Mouse (Mus musculus) neutrophil, adult 83 days (primary cell): ENCODE results near the gene Tomm40l. TPM values are rescaled to one million over a fixed set of nuclear protein-coding genes. Genes with fewer than 3 reads are reported as not detected.

Experiments used
- total RNA-seq, 2 experiments: library from RNA; stranded (reverse); gene quantifications; one replicate each; pipeline ENCODE4 v1.2.4; 2023

The Tomm40l gene
- total RNA-seq = 10 to 100 TPM; 12.6 to 13.3 TPM

GRCm38 (mm10) chr1:171222238-171223155 lies at the start of gene Tomm40l:
TSS of gene Tomm40l (minus strand) at chr1:171222514.

DNA sequence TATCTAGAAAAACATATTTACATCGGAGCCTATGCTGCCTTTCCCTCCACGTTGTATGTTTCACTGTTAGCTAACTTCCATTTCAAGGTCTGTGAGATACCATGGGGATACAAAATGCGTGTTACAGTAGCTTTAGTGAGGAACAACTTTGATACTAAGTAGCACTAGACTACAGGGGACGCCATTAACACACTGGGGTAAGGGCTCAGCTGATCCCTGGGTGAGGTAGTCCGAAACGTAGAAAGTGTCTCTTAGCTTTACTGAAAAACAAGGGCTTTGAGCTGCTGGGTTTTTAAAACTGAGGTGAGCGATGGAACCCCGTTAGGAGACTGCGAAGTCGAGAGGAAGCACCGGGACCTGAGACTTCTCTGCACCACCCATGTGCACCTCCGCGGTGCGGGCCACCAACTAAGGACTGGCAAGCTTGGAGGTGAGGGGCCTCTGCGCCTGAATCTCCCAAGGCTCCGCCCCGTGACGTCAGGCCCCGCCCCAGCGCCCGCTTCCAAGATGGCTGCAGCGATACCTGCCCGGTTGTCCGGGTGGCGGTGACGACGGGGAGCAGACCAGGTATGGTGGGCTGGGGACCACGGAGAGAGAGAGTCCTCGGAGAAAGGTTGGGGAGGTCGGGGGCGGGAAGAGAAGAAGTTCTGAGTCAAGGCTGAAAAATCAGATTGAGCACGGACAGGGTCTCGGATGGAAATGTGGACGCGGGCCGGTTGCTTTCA lies 47.7 kb upstream of the Tomm40l start, which contains the start of gene B4galt3:
Gene B4galt3 (plus strand): TSS at position 481 of the 725 bp plus-strand sequence.

GRCm38 (mm10) chr1:171250680-171251593 lies 28.6 kb upstream of the Tomm40l start, which contains the start of gene Ndufs2:
TSS of gene Ndufs2 (minus strand) at chr1:171251388.

DNA sequence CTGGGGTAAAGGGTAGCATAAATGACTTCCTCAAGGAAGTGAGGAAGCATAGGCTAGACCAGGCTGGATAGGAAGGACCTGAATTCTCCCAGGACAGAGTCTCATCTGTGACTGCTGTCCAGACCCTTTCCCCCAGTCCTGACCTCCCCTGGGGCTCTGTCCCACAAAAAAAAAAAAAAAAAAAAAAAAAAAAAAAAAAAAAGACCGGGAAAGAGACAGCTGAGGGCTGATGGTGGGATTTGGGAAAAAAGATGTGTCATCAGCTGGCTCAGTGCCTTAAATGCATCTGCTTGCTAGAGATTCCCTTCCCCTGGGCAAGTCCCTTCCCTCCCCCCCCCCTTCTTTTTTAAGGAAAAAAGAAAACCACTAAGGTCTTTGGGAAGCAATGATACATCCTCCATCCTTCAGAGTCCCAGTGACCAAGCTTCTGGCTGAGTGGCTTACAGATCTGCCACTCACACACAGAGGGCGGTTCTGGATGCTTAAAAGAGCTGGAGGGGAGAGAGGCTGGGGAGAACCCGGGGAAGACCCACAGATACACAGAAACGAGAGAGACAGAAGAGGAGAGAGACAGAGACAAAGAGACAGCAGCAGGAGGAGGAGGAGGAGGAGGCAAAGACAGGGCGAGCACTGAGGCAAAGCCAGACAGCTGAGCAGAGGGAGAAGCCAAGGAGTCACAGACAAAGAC lies 27.7 kb upstream of the Tomm40l start, which contains the start of gene Adamts4:
Gene Adamts4 (plus strand): TSS at position 509 of the 688 bp plus-strand sequence.

DNA sequence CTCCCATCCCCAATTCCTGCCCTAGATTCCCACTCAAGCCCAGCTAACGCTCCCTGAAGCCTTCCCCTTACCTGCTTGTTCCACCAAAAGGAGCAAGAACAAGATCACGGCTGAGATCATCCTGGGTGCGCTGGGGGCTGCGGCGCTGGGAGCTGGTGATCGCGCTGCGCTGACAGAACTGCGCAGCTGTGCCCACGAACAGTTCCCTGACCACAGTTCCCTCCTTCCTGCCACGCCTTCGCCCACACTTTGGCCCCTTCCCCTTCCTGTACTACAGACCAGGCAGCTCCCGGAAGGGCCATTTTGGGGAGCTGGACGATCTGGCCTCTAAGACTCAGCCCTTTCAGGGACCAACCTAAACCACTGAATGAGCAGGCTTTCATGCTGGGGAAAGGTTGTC lies 11.8 kb upstream of the Tomm40l start, which contains the start of gene Fcer1g:
Gene Fcer1g (minus strand): TSS at position 240 of the 400 bp plus-strand sequence.

DNA sequence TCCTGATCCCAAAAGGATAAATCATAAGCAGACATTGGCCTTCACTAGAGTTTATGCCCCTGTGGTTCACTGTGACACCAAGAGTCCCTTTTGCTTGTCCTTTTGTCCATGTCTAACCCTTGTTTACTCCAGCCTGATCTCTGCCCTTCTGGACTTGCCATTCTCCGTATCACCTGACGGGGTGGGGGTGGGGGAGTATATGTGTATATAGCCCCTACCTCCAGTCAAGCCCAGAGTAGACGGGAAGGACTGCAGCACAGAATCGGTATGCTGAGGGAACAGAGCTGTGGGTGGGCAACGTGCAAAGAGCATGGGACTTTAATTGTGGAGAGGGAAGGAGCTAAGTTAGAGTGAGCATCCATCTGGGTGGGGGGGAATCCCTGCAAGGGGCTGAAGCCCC lies 2.5 kb upstream of the Tomm40l start, which contains the start of gene Apoa2:
Gene Apoa2 (plus strand): TSS at position 198 of the 400 bp plus-strand sequence.

GRCm38 (mm10) chr1:171213801-171214496 lies 8.4 kb downstream of the Tomm40l start, which contains the start of gene Nr1i3:
TSS of gene Nr1i3 (plus strand) at chr1:171213970.

DNA sequence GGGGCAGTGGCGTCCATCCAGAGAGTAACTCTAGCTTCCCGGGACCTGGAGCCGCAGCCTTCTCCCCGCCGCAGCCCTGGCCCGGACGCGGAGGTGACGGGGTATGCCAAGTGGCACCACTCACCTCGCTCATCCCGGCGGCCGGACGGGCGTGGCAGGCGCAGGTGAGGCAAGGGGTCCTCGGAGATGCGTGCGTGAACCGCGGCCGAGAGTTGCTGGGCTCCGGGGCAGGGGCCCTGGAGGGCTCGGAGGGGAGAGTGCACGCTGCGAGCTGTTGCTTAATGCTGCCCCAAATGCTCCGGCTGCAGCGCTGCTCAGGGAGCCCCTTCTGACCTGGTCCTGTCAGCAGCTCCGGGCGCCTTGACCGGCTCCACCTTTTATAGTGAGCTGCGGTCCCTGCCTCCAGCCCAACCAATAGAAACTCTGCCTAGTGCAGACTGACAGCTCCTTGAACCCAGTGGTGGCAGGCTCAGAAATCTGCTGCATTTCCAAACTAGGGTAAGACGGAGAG lies 26.4 kb downstream of the Tomm40l start, which contains the start of gene Pcp4l1:
Gene Pcp4l1 (minus strand): TSS at position 382 of the 511 bp plus-strand sequence.

Other genes with a start within 250 kb of the Tomm40l start
- gene Fcgr2b, start 246.0 kb downstream of the Tomm40l start, total RNA-seq = 100 to 1,000 TPM in 1 of 2 experiments, 10 to 100 TPM in 1; 92.8 to 105 TPM
- 10 to 100 TPM; 69.2 to 69.8 TPM for gene Fcgr4, start 203.6 kb downstream of the Tomm40l start, total RNA-seq
- 100 to 1,000 TPM; 397 to 420 TPM for gene Fcgr3, start 157.6 kb downstream of the Tomm40l start, total RNA-seq
- gene Cfap126, start 108.6 kb downstream of the Tomm40l start, total RNA-seq = under 1 TPM in 1 of 2 experiments, not detected in 1; 0.48 TPM
- gene Sdhc, start 71.9 kb downstream of the Tomm40l start, total RNA-seq = 10 to 100 TPM; 90.5 to 99.9 TPM
- not detected for gene Mpz, start 71.8 kb downstream of the Tomm40l start, total RNA-seq
- 1 to 10 TPM in 1 of 2 experiments, under 1 TPM in 1; 0.44 to 1.1 TPM for gene Pcp4l1, start 26.2 kb downstream of the Tomm40l start, total RNA-seq
- gene Nr1i3, start 8.5 kb downstream of the Tomm40l start, total RNA-seq = not detected
- gene Apoa2, start 2.5 kb upstream of the Tomm40l start, total RNA-seq = not detected
- gene Fcer1g, start 11.9 kb upstream of the Tomm40l start, total RNA-seq = 1,000 to 10,000 TPM in 1 of 2 experiments, 100 to 1,000 TPM in 1; 983 to 1,080 TPM
- gene Adamts4, start 27.9 kb upstream of the Tomm40l start, total RNA-seq = not detected
- gene Ndufs2, start 28.9 kb upstream of the Tomm40l start, total RNA-seq = 100 to 1,000 TPM in 1 of 2 experiments, 10 to 100 TPM in 1; 98.7 to 109 TPM
- gene B4galt3, start 47.8 kb upstream of the Tomm40l start, total RNA-seq = 100 to 1,000 TPM; 117 to 119 TPM
- 10 to 100 TPM; 80.1 to 81.5 TPM for gene Ppox, start 58.7 kb upstream of the Tomm40l start, total RNA-seq
- 10 to 100 TPM; 31.7 to 36.2 TPM for gene Usp21, start 65.5 kb upstream of the Tomm40l start, total RNA-seq
- gene Ufc1, start 72.5 kb upstream of the Tomm40l start, total RNA-seq = 10 to 100 TPM; 46.1 to 47.0 TPM
- gene Dedd, start 106.6 kb upstream of the Tomm40l start, total RNA-seq = 10 to 100 TPM; 27.2 to 28.6 TPM
- 10 to 100 TPM; 16.6 to 23.2 TPM for gene Nit1, start 123.1 kb upstream of the Tomm40l start, total RNA-seq
- 10 to 100 TPM; 30.1 to 30.6 TPM for gene Pfdn2, start 123.2 kb upstream of the Tomm40l start, total RNA-seq
- gene Klhdc9, start 138.3 kb upstream of the Tomm40l start, total RNA-seq = not detected
- 1 to 10 TPM; 1.1 to 1.5 TPM for gene Nectin4, start 147.6 kb upstream of the Tomm40l start, total RNA-seq
- gene Arhgap30, start 166.4 kb upstream of the Tomm40l start, total RNA-seq = 100 to 1,000 TPM; 193 to 235 TPM
- 10 to 100 TPM; 77.5 to 86.2 TPM for gene Usf1, start 188.8 kb upstream of the Tomm40l start, total RNA-seq
- gene Tstd1, start 196.4 kb upstream of the Tomm40l start, total RNA-seq = 1 to 10 TPM; 4.2 to 10.0 TPM
- 1 to 10 TPM in 1 of 2 experiments, under 1 TPM in 1; 0.18 to 1.3 TPM for gene F11r, start 215.0 kb upstream of the Tomm40l start, total RNA-seq